Mouse (Mus musculus): Measurements from ENCODE around the gene Vps37b.

Gene Vps37b

GRCm38 (mm10) chr5:124004356-124005150 is 27.5 kb downstream of the Vps37b start:
- DNase-seq (ENCODE audit: extremely low spot score, low spot score): no peak

- no peak for DNase-seq (ENCODE audit: extremely low spot score, low spot score)
Measured at GRCm38 (mm10) chr5:124003375-124003774, 28.7 kb downstream of the Vps37b start.

GRCm38 (mm10) chr5:124002876-124003275 is 29.2 kb downstream of the Vps37b start:
- DNase-seq (ENCODE audit: extremely low spot score, low spot score): no peak

- no peak for DNase-seq (ENCODE audit: extremely low spot score, low spot score)
Measured at GRCm38 (mm10) chr5:124001274-124001673, 30.8 kb downstream of the Vps37b start.

- peak; percentile 91 for DNase-seq (ENCODE audit: extremely low spot score, low spot score)
Measured at GRCm38 (mm10) chr5:124000824-124001223, 31.2 kb downstream of the Vps37b start.

GRCm38 (mm10) chr5:123998370-123998769 is 33.7 kb downstream of the Vps37b start:
- DNase-seq (ENCODE audit: extremely low spot score, low spot score): no peak

GRCm38 (mm10) chr5:123997811-123998210 is 34.3 kb downstream of the Vps37b start:
- no peak for DNase-seq (ENCODE audit: extremely low spot score, low spot score)

- DNase-seq (ENCODE audit: extremely low spot score, low spot score): no peak
Measured at GRCm38 (mm10) chr5:123997211-123997751, 34.8 kb downstream of the Vps37b start.

- DNase-seq (ENCODE audit: extremely low spot score, low spot score): no peak
Measured at GRCm38 (mm10) chr5:123996695-123997094, 35.4 kb downstream of the Vps37b start.

- DNase-seq (ENCODE audit: extremely low spot score, low spot score): no peak
Measured at GRCm38 (mm10) chr5:123996194-123996593, 35.9 kb downstream of the Vps37b start.

GRCm38 (mm10) chr5:123995388-123995787 is 36.7 kb downstream of the Vps37b start:
- DNase-seq (ENCODE audit: extremely low spot score, low spot score): no peak

- DNase-seq (ENCODE audit: extremely low spot score, low spot score): no peak
Measured at GRCm38 (mm10) chr5:123994468-123994867, 37.6 kb downstream of the Vps37b start.

GRCm38 (mm10) chr5:123993263-123994036 is 38.6 kb downstream of the Vps37b start:
- DNase-seq (ENCODE audit: extremely low spot score, low spot score): no peak

- peak; percentile 89 for DNase-seq (ENCODE audit: extremely low spot score, low spot score)
Measured at GRCm38 (mm10) chr5:123992794-123993193, 39.3 kb downstream of the Vps37b start.

GRCm38 (mm10) chr5:123992193-123992637 is 39.9 kb downstream of the Vps37b start:
- DNase-seq (ENCODE audit: extremely low spot score, low spot score): no peak

GRCm38 (mm10) chr5:123991321-123991720 is 40.7 kb downstream of the Vps37b start:
- no peak for DNase-seq (ENCODE audit: extremely low spot score, low spot score)

- DNase-seq (ENCODE audit: extremely low spot score, low spot score): peak; percentile 49
Measured at GRCm38 (mm10) chr5:123989941-123990885, 41.9 kb downstream of the Vps37b start.

GRCm38 (mm10) chr5:123987511-123987910 is 44.6 kb downstream of the Vps37b start:
- no peak for DNase-seq (ENCODE audit: extremely low spot score, low spot score)

- DNase-seq (ENCODE audit: extremely low spot score, low spot score): no peak
Measured at GRCm38 (mm10) chr5:123986925-123987324, 45.1 kb downstream of the Vps37b start.

GRCm38 (mm10) chr5:123985434-123985833 is 46.6 kb downstream of the Vps37b start:
- DNase-seq (ENCODE audit: extremely low spot score, low spot score): no peak

GRCm38 (mm10) chr5:123982838-123983237 is 49.2 kb downstream of the Vps37b start:
- no peak for DNase-seq (ENCODE audit: extremely low spot score, low spot score)

Data from neural tube, embryonic 10.5 days (tissue).